Mouse (Mus musculus): Measurements from ENCODE around the gene Eid3. TPM values are rescaled to one million over a fixed set of nuclear protein-coding genes. Genes with fewer than 3 reads are reported as not detected.

Eid3 gene
- 0.09 and 0.24 TPM in 2 replicates for polyA plus RNA-seq (2012; rRNA removed)

DNA sequence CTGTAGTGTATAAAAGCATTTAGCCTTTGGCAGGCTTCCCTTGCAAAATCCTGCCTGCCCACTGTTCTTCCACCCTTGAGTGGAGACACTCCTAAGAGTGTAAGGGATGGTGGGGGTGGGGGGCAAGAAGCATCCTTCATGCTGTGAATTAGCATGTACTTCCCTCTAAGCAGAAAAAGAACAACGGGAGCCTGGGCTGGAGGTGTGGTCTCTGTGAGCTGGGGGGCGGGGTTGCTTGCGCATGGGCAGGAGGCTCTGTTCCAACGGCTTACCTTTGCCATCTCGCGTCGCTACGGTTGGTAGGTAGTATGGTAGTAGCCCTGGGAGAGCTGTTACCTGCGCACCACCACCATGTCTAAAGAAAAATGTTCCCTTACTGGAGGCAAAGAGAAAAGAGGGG is at the start of gene Eid3:
Gene Eid3, plus strand, starts transcription at position 271 of the 400 bp plus-strand sequence.
- TF ChIP-seq CTCF (conservative IDR thresholded peaks at IDR 0.05; ENCODE audit: insufficient read depth, insufficient read length, low read depth, low read length) (no peak), POLR2A (IDR thresholded peaks at IDR 0.05; ENCODE audit: low read depth, low read length) (no peak)
- H3K27me3 ChIP-seq (replicated peaks; ENCODE audit: control insufficient read depth, insufficient read depth, low read length), result no peaks in the 10 kb centered on the region
- H3K27ac ChIP-seq (ENCODE audit: insufficient read depth, low read depth, low read length), result no peak within 1 kb of the TSS
- H3K36me3 ChIP-seq (ENCODE audit: control insufficient read depth, insufficient read depth, low read length), result no peaks in the 10 kb centered on the region
- peak; percentile 31 for DNase-seq
- no peak within 1 kb of the TSS for H3K4me3 ChIP-seq (ENCODE audit: insufficient read depth, low read depth, low read length)
- 42% methylated on average over 9 of the region's 9 CpGs for WGBS
- 0 out of 2 replicates have a peak, but pooled peaks cover 7% of the 10 kb centered on the region for H3K4me1 ChIP-seq (ENCODE audit: control insufficient read depth, insufficient read depth, low read length)

DNA sequence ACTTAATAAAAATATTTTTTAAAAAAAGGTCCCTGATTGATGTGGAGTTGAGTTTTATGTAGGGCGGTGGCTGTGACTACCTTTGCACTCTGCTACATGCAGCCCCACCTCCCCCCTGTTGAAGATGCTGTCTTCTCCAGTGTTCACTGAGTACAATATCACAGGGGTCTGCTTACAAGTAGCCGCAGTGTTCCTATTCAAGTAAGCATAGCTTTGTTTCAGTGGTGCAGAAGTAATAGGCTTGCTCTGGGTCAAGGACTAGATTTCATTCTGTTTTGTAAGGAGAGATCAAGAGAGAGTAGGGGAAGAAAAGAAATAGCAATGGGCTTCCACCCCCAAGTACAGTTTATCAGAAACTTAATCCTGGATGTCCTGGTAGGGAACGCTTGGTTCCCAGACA is 48.9 kb upstream of the Eid3 start:
- H3K36me3 ChIP-seq (ENCODE audit: control insufficient read depth, insufficient read depth, low read length), result no peaks in the 10 kb centered on the region
- WGBS, result 95% methylated on average over 3 of the region's 3 CpGs
- H3K27ac ChIP-seq (ENCODE audit: insufficient read depth, low read depth, low read length), result no peak overlapping the region
- H3K4me1 ChIP-seq (ENCODE audit: control insufficient read depth, insufficient read depth, low read length), result peaks cover 14% of the 10 kb centered on the region
- DNase-seq, result no peak
- H3K27me3 ChIP-seq (replicated peaks; ENCODE audit: control insufficient read depth, insufficient read depth, low read length), result no peaks in the 10 kb centered on the region
- no peak for TF ChIP-seq CTCF (conservative IDR thresholded peaks at IDR 0.05; ENCODE audit: insufficient read depth, insufficient read length, low read depth, low read length)
- no peak for TF ChIP-seq POLR2A (IDR thresholded peaks at IDR 0.05; ENCODE audit: low read depth, low read length)
- H3K4me3 ChIP-seq (ENCODE audit: insufficient read depth, low read depth, low read length), result no peak overlapping the region

DNA sequence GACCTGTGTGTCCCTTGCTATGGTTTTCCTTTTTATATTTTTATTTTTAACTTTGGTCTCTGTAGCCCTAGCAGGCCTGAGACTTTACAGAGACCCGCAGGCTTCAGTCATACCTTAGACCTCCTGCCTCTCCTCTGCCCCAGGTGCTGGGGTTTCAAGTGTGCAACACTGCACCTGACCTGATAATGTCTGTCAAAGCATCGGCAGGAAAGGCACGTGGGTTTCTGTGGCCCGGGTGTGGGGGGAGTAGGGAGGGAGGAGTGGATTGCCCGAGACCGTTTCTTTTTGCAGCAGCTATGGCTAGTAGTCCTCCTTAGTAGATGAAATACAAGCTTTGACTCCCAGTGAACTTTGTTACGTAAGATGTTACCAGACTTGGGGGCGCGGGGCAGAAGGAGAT is 48.5 kb upstream of the Eid3 start:
- WGBS, result 42% methylated on average over 9 of the region's 9 CpGs
- no peaks in the 10 kb centered on the region for H3K36me3 ChIP-seq (ENCODE audit: control insufficient read depth, insufficient read depth, low read length)
- peak; percentile 24 for DNase-seq
- no peaks in the 10 kb centered on the region for H3K27me3 ChIP-seq (replicated peaks; ENCODE audit: control insufficient read depth, insufficient read depth, low read length)
- no peak overlapping the region for H3K27ac ChIP-seq (ENCODE audit: insufficient read depth, low read depth, low read length)
- TF ChIP-seq POLR2A (IDR thresholded peaks at IDR 0.05; ENCODE audit: low read depth, low read length), result no peak
- TF ChIP-seq CTCF (conservative IDR thresholded peaks at IDR 0.05; ENCODE audit: insufficient read depth, insufficient read length, low read depth, low read length), result no peak
- H3K4me3 ChIP-seq (ENCODE audit: insufficient read depth, low read depth, low read length), result no peak overlapping the region
- peaks cover 14% of the 10 kb centered on the region for H3K4me1 ChIP-seq (ENCODE audit: control insufficient read depth, insufficient read depth, low read length)

DNA sequence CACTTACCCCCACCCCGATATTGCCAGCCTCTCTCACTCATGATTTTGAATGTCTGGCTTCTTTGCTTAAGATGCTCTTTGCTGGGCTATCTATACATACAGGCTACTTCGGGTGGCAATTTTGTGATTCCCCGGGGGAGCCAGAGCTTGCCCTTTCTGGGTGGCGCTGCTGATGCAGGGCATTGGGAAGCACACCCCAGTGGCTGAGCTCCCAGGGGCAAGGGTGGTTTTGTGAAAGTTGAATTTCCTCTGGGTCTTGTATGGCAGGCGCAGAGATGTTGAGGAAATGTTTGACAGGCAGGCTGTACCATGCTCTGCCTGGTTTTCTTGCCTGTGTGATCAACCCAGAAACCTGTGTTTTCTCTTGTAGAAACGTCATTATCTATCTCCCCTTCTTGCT is 47.8 kb upstream of the Eid3 start:
- Histone ChIP-seq H3K4me3 (ENCODE audit: insufficient read depth, low read depth, low read length) (no peak overlapping the region), H3K4me1 (ENCODE audit: control insufficient read depth, insufficient read depth, low read length) (peaks cover 11% of the 10 kb centered on the region), H3K36me3 (ENCODE audit: control insufficient read depth, insufficient read depth, low read length) (no peaks in the 10 kb centered on the region), H3K27me3 (replicated peaks; ENCODE audit: control insufficient read depth, insufficient read depth, low read length) (no peaks in the 10 kb centered on the region), H3K27ac (ENCODE audit: insufficient read depth, low read depth, low read length) (no peak overlapping the region)
- no peak for DNase-seq
- no peak for TF ChIP-seq POLR2A (IDR thresholded peaks at IDR 0.05; ENCODE audit: low read depth, low read length)
- no peak for TF ChIP-seq CTCF (conservative IDR thresholded peaks at IDR 0.05; ENCODE audit: insufficient read depth, insufficient read length, low read depth, low read length)
- WGBS, result 92% methylated on average over 6 of the region's 6 CpGs

DNA sequence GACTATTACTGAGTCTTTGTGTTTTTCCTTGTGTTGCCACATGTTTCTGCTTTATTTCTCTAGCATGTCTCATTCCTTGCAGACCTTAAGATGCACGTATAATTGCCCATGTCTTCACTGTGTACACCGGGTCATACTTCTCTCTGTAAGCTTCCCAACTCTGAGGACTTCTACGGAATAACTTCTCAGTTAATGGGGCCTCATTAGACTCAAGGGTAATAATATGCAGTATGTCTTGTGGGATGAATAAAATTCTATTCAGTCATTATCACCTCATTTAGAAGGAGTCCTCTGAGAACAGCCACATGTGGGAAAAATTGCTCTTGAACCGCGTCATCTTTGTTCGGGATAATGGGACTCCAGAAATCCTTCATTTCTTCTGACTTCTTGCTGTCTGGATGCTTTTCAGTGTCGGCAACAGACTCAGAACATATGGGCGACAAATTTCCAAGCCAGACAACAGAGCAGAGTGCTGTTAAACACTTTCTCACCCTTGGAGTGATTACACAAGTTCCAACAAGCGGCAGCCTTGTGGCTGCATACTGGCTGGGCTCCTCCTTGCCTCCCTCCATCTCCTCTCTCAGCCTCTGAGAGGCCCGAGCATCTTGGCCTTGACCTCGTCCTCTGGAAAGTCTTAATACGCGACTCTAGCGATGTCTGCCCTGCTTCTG is 43.2 kb upstream of the Eid3 start:
- no peaks in the 10 kb centered on the region for H3K4me1 ChIP-seq (ENCODE audit: control insufficient read depth, insufficient read depth, low read length)
- TF ChIP-seq CTCF (conservative IDR thresholded peaks at IDR 0.05; ENCODE audit: insufficient read depth, insufficient read length, low read depth, low read length), result no peak
- TF ChIP-seq POLR2A (IDR thresholded peaks at IDR 0.05; ENCODE audit: low read depth, low read length), result no peak
- no peaks in the 10 kb centered on the region for H3K36me3 ChIP-seq (ENCODE audit: control insufficient read depth, insufficient read depth, low read length)
- no peak overlapping the region for H3K27ac ChIP-seq (ENCODE audit: insufficient read depth, low read depth, low read length)
- no peak for DNase-seq
- 82% methylated on average over 14 of the region's 14 CpGs for WGBS
- H3K27me3 ChIP-seq (replicated peaks; ENCODE audit: control insufficient read depth, insufficient read depth, low read length), result no peaks in the 10 kb centered on the region
- no peak overlapping the region for H3K4me3 ChIP-seq (ENCODE audit: insufficient read depth, low read depth, low read length)

DNA sequence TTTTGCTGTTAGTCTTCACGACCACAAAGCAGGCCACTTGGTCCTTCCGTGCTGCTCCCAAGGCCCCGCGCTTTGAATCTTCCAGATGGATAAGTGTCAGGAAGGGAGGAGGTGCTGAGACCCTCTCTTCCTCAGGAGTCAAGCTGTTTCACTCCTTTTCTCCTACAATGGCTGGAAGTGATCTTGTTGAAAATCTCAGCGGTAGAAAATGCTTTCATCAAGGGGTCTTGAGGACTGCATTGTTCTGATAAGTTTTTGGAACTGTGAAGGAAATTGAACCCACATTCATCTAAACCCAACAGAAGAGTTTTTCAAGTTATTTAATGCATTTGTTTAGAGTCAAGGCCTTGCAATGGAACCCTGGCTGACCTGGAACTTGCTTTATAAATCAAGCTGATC is 42.6 kb upstream of the Eid3 start:
- Histone ChIP-seq H3K27me3 (replicated peaks; ENCODE audit: control insufficient read depth, insufficient read depth, low read length) (no peaks in the 10 kb centered on the region), H3K4me3 (ENCODE audit: insufficient read depth, low read depth, low read length) (no peak overlapping the region), H3K27ac (ENCODE audit: insufficient read depth, low read depth, low read length) (no peak overlapping the region), H3K36me3 (ENCODE audit: control insufficient read depth, insufficient read depth, low read length) (no peaks in the 10 kb centered on the region), H3K4me1 (ENCODE audit: control insufficient read depth, insufficient read depth, low read length) (no peaks in the 10 kb centered on the region)
- DNase-seq, result no peak
- TF ChIP-seq POLR2A (IDR thresholded peaks at IDR 0.05; ENCODE audit: low read depth, low read length) (no peak), CTCF (conservative IDR thresholded peaks at IDR 0.05; ENCODE audit: insufficient read depth, insufficient read length, low read depth, low read length) (no peak)
- 81% methylated on average over 5 of the region's 5 CpGs for WGBS

DNA sequence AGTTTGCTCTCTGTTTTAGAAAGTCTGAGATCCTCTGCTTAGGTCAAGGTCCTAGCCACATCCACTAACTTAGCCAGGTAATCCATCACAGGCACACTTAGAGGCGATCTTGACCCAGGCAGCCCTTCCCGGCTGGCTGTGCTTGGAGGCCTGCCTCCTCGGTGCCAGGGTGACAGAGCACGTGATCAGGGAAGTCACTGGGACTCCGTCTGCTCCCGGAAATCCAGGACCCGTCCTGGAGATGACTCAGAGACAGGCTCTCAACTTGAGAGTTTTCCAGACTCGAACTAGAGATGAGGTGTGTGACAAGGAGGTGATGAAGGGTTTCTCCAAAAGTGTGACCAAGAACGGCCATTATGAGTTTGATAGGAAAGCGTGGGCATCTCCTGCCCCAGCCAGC is 41.9 kb upstream of the Eid3 start:
- no peaks in the 10 kb centered on the region for H3K36me3 ChIP-seq (ENCODE audit: control insufficient read depth, insufficient read depth, low read length)
- 51% methylated on average over 10 of the region's 10 CpGs for WGBS
- H3K4me3 ChIP-seq (ENCODE audit: insufficient read depth, low read depth, low read length), result no peak overlapping the region
- TF ChIP-seq CTCF (conservative IDR thresholded peaks at IDR 0.05; ENCODE audit: insufficient read depth, insufficient read length, low read depth, low read length) (no peak), POLR2A (IDR thresholded peaks at IDR 0.05; ENCODE audit: low read depth, low read length) (no peak)
- H3K27me3 ChIP-seq (replicated peaks; ENCODE audit: control insufficient read depth, insufficient read depth, low read length), result no peaks in the 10 kb centered on the region
- H3K4me1 ChIP-seq (ENCODE audit: control insufficient read depth, insufficient read depth, low read length), result no peaks in the 10 kb centered on the region
- no peak overlapping the region for H3K27ac ChIP-seq (ENCODE audit: insufficient read depth, low read depth, low read length)
- no peak for DNase-seq

Measured in kidney, adult 2 months (tissue).